Comparison of ENCODE assay signal across 15 mouse cellular contexts in the genomic region with DNA sequence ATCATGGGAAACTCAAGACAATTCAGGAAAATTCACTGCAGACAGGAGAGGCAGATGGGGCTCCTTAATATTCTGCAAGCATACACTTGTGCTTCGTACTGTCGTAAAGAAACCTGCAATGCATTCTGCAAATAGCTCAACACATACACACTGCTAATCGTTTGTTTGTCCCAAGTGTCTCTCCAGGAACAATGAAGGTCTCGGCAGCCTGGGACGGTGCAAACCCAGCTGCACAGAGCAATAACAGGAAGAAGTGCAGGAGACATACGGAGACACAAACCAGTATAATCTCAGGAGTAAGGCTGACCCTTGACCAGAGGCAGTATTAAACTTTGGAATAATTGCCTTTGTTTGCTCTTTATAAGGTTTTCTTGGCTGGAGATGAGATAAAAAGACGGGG. TPM values are rescaled to one million over a fixed set of nuclear protein-coding genes. Genes with fewer than 3 reads are reported as not detected.
DNase-seq lines count a peak whose midpoint lies in the region; ATAC-seq and TF ChIP-seq lines count a peak whose summit lies in the region.
"Had no signal": no experiment of that assay in that cellular context is flagged by ENCODE, and none has a peak within 500 bp of the region (broad histone marks: within the 10 kb centered on the region; RNA-seq: fewer than 3 reads in every experiment).

No protein-coding gene starts in this region.

- peaks cover 11% of the 10 kb centered on the region for H3K36me3 ChIP-seq in forebrain, embryonic 14.5 days (ENCODE audit: control insufficient read depth, insufficient read depth, low read length)
- peaks cover 8% of the 10 kb centered on the region for H3K36me3 ChIP-seq in forebrain, embryonic 13.5 days (ENCODE audit: poor library complexity, severe bottlenecking)
- peaks cover 16% of the 10 kb centered on the region for H3K36me3 ChIP-seq in hindbrain, embryonic 14.5 days (replicated peaks; ENCODE audit: control insufficient read depth, insufficient read depth)
- 0 out of 2 replicates have a peak, but pooled peaks cover 3% of the 10 kb centered on the region for H3K36me3 ChIP-seq in hindbrain, embryonic 11.5 days (ENCODE audit: control insufficient read depth, insufficient read depth, low read length)
- H3K36me3 ChIP-seq in small intestine, adult 2 months (ENCODE audit: control insufficient read depth, insufficient read depth, low read length) = peaks cover 6% of the 10 kb centered on the region

- no peak for TF ChIP-seq CTCF in small intestine, adult 2 months (IDR thresholded peaks at IDR 0.05; ENCODE audit: extremely low read depth, insufficient read length, insufficient replicate concordance, low read depth, low read length)

- H3K4me2 ChIP-seq in forebrain, embryonic 14.5 days (ENCODE audit: low read length) = peak overlapping the region; percentile 59; the same call in 1 of the 2 replicates
- no peak overlapping the region for H3K4me2 ChIP-seq in forebrain, embryonic 13.5 days
- peak overlapping the region; percentile 80; the same call in 1 of the 2 replicates for H3K4me2 ChIP-seq in hindbrain, embryonic 14.5 days (replicated peaks)
- H3K4me2 ChIP-seq in hindbrain, embryonic 11.5 days (replicated peaks; ENCODE audit: low read depth, low read length) = no peak overlapping the region

- WGBS in forebrain, embryonic 14.5 days = 56% methylated on average over 7 of the region's 7 CpGs
- 55% methylated on average over 7 of the region's 7 CpGs for WGBS in forebrain, embryonic 13.5 days
- 69% methylated on average over 7 of the region's 7 CpGs for WGBS in hindbrain, embryonic 14.5 days
- 83% methylated on average over 7 of the region's 7 CpGs for WGBS in hindbrain, embryonic 11.5 days
- 23% methylated on average over 7 of the region's 7 CpGs for WGBS in small intestine, adult 2 months

- no peak for ATAC-seq in forebrain, embryonic 14.5 days
- no peak for ATAC-seq in forebrain, embryonic 13.5 days
- ATAC-seq in hindbrain, embryonic 14.5 days (ENCODE audit: low FRiP score) = no peak
- ATAC-seq in hindbrain, embryonic 11.5 days (ENCODE audit: low FRiP score) = no peak

- H3K9ac ChIP-seq in forebrain, embryonic 14.5 days (ENCODE audit: low read length) = 0 out of 2 replicates have a peak overlapping the region, but pooled peaks have one; percentile 35
- no peak overlapping the region for H3K9ac ChIP-seq in forebrain, embryonic 13.5 days
- peak overlapping the region; percentile 94; the same call in 1 of the 2 replicates for H3K9ac ChIP-seq in hindbrain, embryonic 14.5 days
- no peak overlapping the region for H3K9ac ChIP-seq in hindbrain, embryonic 11.5 days (ENCODE audit: low read depth, low read length)

- no peaks in the 10 kb centered on the region for H3K9me3 ChIP-seq in forebrain, embryonic 14.5 days (replicated peaks; ENCODE audit: control insufficient read depth, low read length)
- H3K9me3 ChIP-seq in forebrain, embryonic 13.5 days (replicated peaks) = no peaks in the 10 kb centered on the region
- no peaks in the 10 kb centered on the region for H3K9me3 ChIP-seq in hindbrain, embryonic 14.5 days (ENCODE audit: control insufficient read depth, low read length)
- no peaks in the 10 kb centered on the region for H3K9me3 ChIP-seq in hindbrain, embryonic 11.5 days (ENCODE audit: control insufficient read depth, low read length)
- H3K9me3 ChIP-seq: embryonic facial prominence, embryonic 12.5 days; hindbrain, embryonic 13.5 days had no signal

- peak; percentile 4 for DNase-seq in forebrain, embryonic 14.5 days (ENCODE audit: low spot score)
- DNase-seq in hindbrain, embryonic 14.5 days (ENCODE audit: low spot score) = no peak
- DNase-seq in hindbrain, embryonic 11.5 days (ENCODE audit: low spot score) = no peak
- DNase-seq in lung, postnatal 10 days = peak; percentile 16
- no peak for DNase-seq in lung, postnatal 36 days
- no peak for DNase-seq in kidney, adult 9 months
- DNase-seq: adrenal gland, postnatal 10 days; cerebellum, adult 2 months; midbrain, embryonic 14.5 days had no signal

- no peak for TF ChIP-seq POLR2A in small intestine, adult 2 months (IDR thresholded peaks at IDR 0.05; ENCODE audit: low read depth, low read length)

- peaks cover 13% of the 10 kb centered on the region for H3K4me1 ChIP-seq in forebrain, embryonic 14.5 days (ENCODE audit: control insufficient read depth, insufficient read depth, low read length)
- H3K4me1 ChIP-seq in forebrain, embryonic 13.5 days = peaks cover 22% of the 10 kb centered on the region
- H3K4me1 ChIP-seq in hindbrain, embryonic 14.5 days (replicated peaks; ENCODE audit: control insufficient read depth, insufficient read depth, low read length) = peaks cover 19% of the 10 kb centered on the region
- peaks cover 2% of the 10 kb centered on the region; the same call in 1 of the 2 replicates for H3K4me1 ChIP-seq in hindbrain, embryonic 11.5 days (replicated peaks; ENCODE audit: control insufficient read depth, insufficient read depth, low read length)
- peaks cover 11% of the 10 kb centered on the region for H3K4me1 ChIP-seq in small intestine, adult 2 months (ENCODE audit: control insufficient read depth, insufficient read depth, insufficient read length, low read length)

- H3K27ac ChIP-seq in forebrain, embryonic 14.5 days (ENCODE audit: low read depth, low read length) = no peak overlapping the region
- H3K27ac ChIP-seq in forebrain, embryonic 13.5 days = no peak overlapping the region
- H3K27ac ChIP-seq in hindbrain, embryonic 14.5 days = no peak overlapping the region
- H3K27ac ChIP-seq in hindbrain, embryonic 11.5 days (ENCODE audit: low read depth, low read length) = no peak overlapping the region
- peak overlapping the region; percentile 58; the same call in 1 of the 2 replicates for H3K27ac ChIP-seq in small intestine, adult 2 months (ENCODE audit: insufficient read depth, low read depth, low read length)

- no peaks in the 10 kb centered on the region for H3K27me3 ChIP-seq in forebrain, embryonic 14.5 days (replicated peaks; ENCODE audit: control insufficient read depth, insufficient read depth, low read length)
- no peaks in the 10 kb centered on the region for H3K27me3 ChIP-seq in forebrain, embryonic 13.5 days
- no peaks in the 10 kb centered on the region for H3K27me3 ChIP-seq in hindbrain, embryonic 14.5 days (ENCODE audit: control insufficient read depth, insufficient read depth, low read length)
- no peaks in the 10 kb centered on the region for H3K27me3 ChIP-seq in hindbrain, embryonic 11.5 days (ENCODE audit: control insufficient read depth, insufficient read depth, low read length)
- no peaks in the 10 kb centered on the region for H3K27me3 ChIP-seq in small intestine, adult 2 months (ENCODE audit: control insufficient read depth, insufficient read depth, low read length)
- H3K27me3 ChIP-seq: CH12.LX; embryonic facial prominence, embryonic 12.5 days had no signal

- H3K4me3 ChIP-seq in forebrain, embryonic 14.5 days (ENCODE audit: low read depth, low read length) = no peak overlapping the region; the same call in 1 of the 2 replicates
- no peak overlapping the region for H3K4me3 ChIP-seq in forebrain, embryonic 13.5 days
- H3K4me3 ChIP-seq in hindbrain, embryonic 14.5 days (replicated peaks; ENCODE audit: low read length) = no peak overlapping the region
- no peak overlapping the region for H3K4me3 ChIP-seq in hindbrain, embryonic 11.5 days (ENCODE audit: low read depth, low read length)
- H3K4me3 ChIP-seq in small intestine, adult 2 months (ENCODE audit: low read depth, low read length) = no peak overlapping the region

RNA-seq across cellular contexts. Expression of gene Cdc16, which starts 1.0 kb away (rescaled TPM):
- polyA plus RNA-seq in forebrain, embryonic 14.5 days (2014; fragmentation: Nextera tagmentation; extraction: Ambion mirVana) = 207 and 214 TPM in 2 replicates
- 191 and 206 TPM in 2 replicates for polyA plus RNA-seq in forebrain, embryonic 13.5 days (2015; fragmentation: Nextera tagmentation; extraction: Ambion mirVana)
- polyA plus RNA-seq in hindbrain, embryonic 14.5 days (2014; fragmentation: Nextera tagmentation; extraction: Ambion mirVana) = 173 and 180 TPM in 2 replicates
- 262 and 270 TPM in 2 replicates for polyA plus RNA-seq in hindbrain, embryonic 11.5 days (2014; fragmentation: Nextera tagmentation; extraction: Ambion mirVana)
- polyA plus RNA-seq in small intestine, adult 2 months (2012; rRNA removed) = 10.4 and 17.5 TPM in 2 replicates

RNA-seq across cellular contexts. Expression of gene Upf3a, which starts 28.9 kb away (rescaled TPM):
- 33.7 and 35.2 TPM in 2 replicates for polyA plus RNA-seq in forebrain, embryonic 14.5 days (2014; fragmentation: Nextera tagmentation; extraction: Ambion mirVana)
- polyA plus RNA-seq in forebrain, embryonic 13.5 days (2015; fragmentation: Nextera tagmentation; extraction: Ambion mirVana) = 40.6 and 42.2 TPM in 2 replicates
- polyA plus RNA-seq in hindbrain, embryonic 14.5 days (2014; fragmentation: Nextera tagmentation; extraction: Ambion mirVana) = 35.4 and 36.3 TPM in 2 replicates
- 40.3 and 43.7 TPM in 2 replicates for polyA plus RNA-seq in hindbrain, embryonic 11.5 days (2014; fragmentation: Nextera tagmentation; extraction: Ambion mirVana)
- 3.4 and 5.3 TPM in 2 replicates for polyA plus RNA-seq in small intestine, adult 2 months (2012; rRNA removed)

RNA-seq across cellular contexts. Expression of gene Cfap97d2, which starts 50.8 kb away (rescaled TPM):
- 1.1 TPM in 2 replicates for polyA plus RNA-seq in forebrain, embryonic 14.5 days (2014; fragmentation: Nextera tagmentation; extraction: Ambion mirVana)
- 1.4 and 1.8 TPM in 2 replicates for polyA plus RNA-seq in forebrain, embryonic 13.5 days (2015; fragmentation: Nextera tagmentation; extraction: Ambion mirVana)
- polyA plus RNA-seq in hindbrain, embryonic 14.5 days (2014; fragmentation: Nextera tagmentation; extraction: Ambion mirVana) = 0.73 and 1.7 TPM in 2 replicates
- 0.85 and 1.0 TPM in 2 replicates for polyA plus RNA-seq in hindbrain, embryonic 11.5 days (2014; fragmentation: Nextera tagmentation; extraction: Ambion mirVana)
- polyA plus RNA-seq in small intestine, adult 2 months (2012; rRNA removed) = not detected in 2 replicates
- polyA plus RNA-seq: liver, adult 2 months had no signal

Comparison
In these comparisons a context has a peak if more than half of its experiments do, and no peak if none do; other contexts are left out.
1. DNase-seq: peak in forebrain, embryonic 14.5 days (single experiment) and lung, postnatal 10 days (single experiment); none in hindbrain, embryonic 14.5 days (single experiment), hindbrain, embryonic 11.5 days (single experiment), lung, postnatal 36 days (single experiment) and kidney, adult 9 months (single experiment).
2. H3K4me2 ChIP-seq: peak in forebrain, embryonic 14.5 days (single experiment) and hindbrain, embryonic 14.5 days (single experiment); none in forebrain, embryonic 13.5 days (single experiment) and hindbrain, embryonic 11.5 days (single experiment).
3. H3K9ac ChIP-seq: peak in forebrain, embryonic 14.5 days (single experiment) and hindbrain, embryonic 14.5 days (single experiment); none in forebrain, embryonic 13.5 days (single experiment) and hindbrain, embryonic 11.5 days (single experiment).